Mouse (Mus musculus): ENCODE results near the gene Poc1b.

DNA sequence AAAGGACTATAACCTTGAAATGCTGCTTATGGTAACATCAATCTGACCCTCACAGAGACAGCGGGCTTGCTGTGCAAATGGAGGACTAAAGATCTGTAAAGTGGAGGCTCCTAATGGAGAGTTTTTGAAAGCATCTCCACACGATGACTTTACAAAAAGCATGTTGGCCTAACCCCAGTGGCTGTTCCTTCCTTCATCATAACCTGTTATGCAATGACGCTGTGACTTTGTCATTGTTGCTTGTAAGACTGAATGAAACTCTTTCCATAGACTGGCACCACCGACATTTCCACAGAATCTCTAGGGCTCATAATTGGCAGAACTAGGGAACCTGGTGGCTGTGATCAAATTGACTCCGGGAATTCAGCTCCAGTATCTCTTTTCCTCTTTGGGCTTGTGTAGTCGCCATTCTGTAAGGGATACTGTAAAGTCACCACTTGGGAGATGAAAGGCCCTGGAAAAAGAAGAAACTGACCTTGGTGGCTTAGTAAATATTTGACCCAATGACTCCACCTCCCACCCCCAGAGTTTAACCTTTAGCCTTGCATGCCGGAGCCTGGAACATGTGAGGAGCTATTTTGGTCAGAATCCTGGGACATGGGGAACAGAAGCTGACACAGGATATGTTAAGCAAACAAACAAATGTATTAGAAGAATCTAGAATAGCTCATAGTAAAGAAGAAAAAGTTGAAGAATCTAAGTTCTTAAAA lies 125.8 kb downstream of the Poc1b start:
- TF ChIP-seq POLR2A (IDR thresholded peaks at IDR 0.05; ENCODE audit: insufficient read length, low read depth) (no peak), MAX (IDR thresholded peaks at IDR 0.05; ENCODE audit: low read depth) (no peak)

Data from myocyte (in vitro differentiated cells).